Mouse (Mus musculus) yolk sac, embryonic 10.5 days (tissue): ENCODE data around the gene Wdr25.

Source experiments
- DNase-seq: peaks from one replicate; pipeline ENCODE4 v3.0.0-alpha.2; 2017; ENCODE audit warnings: low spot score

Gene Wdr25

GRCm38 (mm10) chr12:108987448-108987847 is 94.0 kb downstream of the Wdr25 start:
- DNase-seq = no peak

GRCm38 (mm10) chr12:108990425-108990824 is 97.0 kb downstream of the Wdr25 start:
- DNase-seq = peak; percentile 6

GRCm38 (mm10) chr12:108993046-108993445 is 99.6 kb downstream of the Wdr25 start:
- no peak for DNase-seq

- peak; percentile 73 for DNase-seq
These were observed 101.1 kb downstream of the Wdr25 start for GRCm38 (mm10) chr12:108994436-108995031.

- DNase-seq = no peak
These were observed 102.7 kb downstream of the Wdr25 start for GRCm38 (mm10) chr12:108995976-108996636.

DNA sequence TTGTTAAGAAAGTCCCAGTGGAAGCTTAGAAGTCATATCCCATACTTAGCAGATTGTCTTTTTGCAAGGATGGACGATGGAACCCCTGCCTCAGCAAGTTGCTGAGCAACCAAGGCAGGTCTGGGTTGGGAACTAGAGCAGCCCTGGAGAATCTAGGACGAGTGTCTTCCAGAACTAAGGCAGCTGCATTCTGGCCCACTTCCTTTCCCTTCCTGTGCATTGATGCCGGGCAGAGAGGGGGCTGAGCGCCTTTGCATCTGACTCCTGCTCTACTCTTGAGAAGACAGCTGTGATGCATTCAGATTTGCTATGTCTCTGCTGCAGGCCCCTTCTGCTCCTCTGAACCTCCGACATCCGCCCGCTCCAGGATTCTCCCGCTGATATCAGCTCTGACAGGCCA is 103.8 kb downstream of the Wdr25 start:
- no peak for DNase-seq

DNA sequence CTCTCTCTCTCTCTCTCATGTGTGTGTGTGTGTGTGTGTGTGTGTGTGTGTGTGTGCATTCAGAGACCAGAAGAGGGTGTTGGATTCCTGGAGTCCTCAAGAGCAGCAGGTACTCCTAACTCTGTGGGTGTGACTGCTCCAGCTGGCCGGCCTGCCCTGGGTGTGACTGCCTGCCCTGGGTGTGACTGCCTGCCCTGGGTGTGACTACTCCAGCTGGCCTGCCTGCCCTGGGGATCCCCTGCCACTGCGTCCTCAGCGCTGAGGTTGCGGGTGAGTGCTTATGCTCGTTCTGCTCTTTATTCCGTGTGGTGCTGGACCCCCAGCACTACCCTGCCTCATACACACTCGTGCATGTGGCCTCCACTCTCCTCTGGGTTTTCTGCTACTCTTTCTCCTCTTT is 109.5 kb downstream of the Wdr25 start:
- DNase-seq = no peak

DNA sequence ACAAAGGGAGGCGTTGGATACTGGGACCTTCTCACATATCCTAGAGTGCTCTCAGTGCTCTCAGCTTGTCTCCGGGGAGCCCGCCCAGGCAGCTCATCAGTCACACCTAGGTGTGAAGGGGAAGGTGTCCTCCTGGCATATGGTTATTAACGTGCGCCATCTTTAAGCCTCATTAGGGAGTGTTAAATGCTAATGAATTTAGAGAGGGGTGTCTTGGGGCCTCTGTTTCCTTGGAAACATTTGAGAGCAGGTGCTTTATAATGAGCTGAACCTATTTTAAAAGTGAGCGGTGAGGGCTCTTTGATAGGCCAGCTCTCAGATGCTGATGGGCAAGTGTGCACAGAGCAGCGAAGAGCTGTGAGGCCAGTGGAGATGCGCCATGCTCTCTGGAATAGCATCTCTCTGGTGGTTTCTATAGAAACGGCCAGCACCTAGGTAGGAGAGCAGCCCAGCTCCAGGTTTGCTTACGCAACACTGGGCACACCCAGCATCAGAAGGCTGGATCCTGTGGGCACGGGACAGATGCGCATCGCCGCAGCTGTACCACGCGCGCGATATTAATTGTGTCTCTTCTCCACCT is 116.7 kb downstream of the Wdr25 start:
- no peak for DNase-seq

DNA sequence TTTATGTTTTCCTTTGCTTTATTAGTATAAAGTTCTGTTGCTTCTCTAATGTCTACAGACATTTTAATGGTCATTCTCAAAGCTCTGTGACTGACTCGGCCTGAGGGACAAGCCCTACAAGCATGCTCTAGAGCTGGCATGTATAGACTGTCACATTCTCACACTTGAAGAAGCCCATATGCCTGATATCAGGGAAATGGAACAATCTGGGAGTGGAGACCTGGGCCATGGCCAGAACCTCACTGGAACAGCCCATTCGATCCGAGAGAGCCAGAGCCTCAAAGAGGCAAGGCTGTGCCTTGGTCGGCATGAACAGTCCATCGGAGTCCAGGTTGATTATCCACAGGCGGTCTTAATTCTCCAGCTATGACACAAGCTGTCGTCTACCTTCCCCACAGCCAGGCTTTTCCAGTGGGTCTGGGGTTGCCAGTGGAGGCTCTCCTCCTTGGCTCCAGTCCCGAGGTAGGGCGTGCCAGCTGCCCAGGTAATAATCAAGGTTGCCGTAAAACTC is 128.8 kb downstream of the Wdr25 start:
- no peak for DNase-seq

DNA sequence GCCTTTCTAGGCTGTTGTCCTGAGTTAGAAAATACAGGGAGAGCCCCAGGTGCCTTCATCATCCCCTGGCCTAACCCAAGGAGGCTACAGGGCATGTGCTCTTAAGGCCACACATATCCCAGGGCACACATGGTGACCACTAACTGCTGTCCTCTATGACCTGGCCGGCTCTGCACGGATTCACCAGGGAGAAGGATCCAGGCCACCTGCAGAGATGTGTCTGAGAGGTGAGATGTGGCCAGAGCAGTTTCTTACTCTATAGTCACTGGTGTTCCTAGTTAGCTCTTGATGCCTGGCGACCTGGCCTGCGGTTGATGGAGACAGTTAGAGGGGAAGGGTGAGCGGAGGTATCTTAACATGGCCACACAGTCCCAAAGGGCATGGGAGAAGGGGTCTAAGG is 129.5 kb downstream of the Wdr25 start:
- no peak for DNase-seq

DNA sequence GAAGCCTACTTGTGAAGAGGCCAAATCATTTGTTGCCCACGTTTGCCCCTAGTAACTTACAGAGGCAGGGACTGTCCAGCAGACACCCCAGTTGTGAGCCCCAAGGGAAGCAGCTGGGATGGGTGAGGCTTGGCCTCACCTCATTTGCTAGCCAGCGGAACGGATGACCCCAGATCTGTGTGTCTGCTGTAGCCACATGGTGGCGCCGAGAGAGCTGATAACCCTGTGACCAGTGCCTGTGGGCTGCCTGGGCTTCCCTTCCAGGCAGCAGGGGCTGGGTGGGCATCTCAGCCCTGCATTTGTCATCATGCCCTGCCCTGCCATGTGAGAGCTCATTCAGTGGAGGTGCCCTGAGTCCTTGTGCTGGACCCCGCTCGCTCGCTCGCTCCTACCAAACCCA is 130.3 kb downstream of the Wdr25 start:
- DNase-seq = no peak

GRCm38 (mm10) chr12:109037026-109037425 is 143.6 kb downstream of the Wdr25 start:
- no peak for DNase-seq

DNA sequence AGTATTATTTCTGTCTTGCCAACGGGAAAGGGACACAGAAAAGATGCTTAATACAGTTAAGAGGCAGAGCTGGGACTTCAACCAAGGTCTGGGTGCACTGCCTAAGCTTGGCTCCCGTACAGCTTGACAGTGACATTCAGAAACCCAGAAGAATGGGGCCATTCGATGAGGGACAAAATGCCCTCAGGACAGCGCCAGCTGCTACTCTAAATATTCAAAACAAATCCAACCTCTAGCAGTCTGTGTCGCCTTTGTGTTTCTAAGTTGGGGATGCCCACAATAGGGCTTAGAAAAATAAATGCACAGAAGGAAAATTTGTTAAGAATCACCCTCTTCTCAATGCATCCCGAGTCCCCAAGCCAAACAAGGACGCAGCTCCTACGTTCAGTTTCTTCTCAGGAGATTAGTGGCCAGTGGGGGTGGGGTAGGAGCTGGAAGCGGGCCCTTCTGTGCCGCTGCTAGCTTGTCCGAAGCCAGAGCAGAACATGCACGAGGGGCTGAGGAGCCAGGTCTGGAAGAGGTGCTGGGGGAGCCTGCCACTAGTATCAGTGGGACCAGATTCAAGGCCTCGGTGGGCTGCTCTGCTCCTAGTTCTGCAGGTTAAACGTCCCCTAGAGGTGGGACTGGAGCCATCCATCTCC is 144.9 kb downstream of the Wdr25 start:
- no peak for DNase-seq

- no peak for DNase-seq
These were observed 145.9 kb downstream of the Wdr25 start for GRCm38 (mm10) chr12:109039311-109039710.

GRCm38 (mm10) chr12:109044497-109044896 is 151.1 kb downstream of the Wdr25 start:
- DNase-seq = no peak

GRCm38 (mm10) chr12:109045581-109045980 is 152.2 kb downstream of the Wdr25 start:
- DNase-seq = no peak

- no peak for DNase-seq
These were observed 156.5 kb downstream of the Wdr25 start for GRCm38 (mm10) chr12:109049949-109050348.

DNA sequence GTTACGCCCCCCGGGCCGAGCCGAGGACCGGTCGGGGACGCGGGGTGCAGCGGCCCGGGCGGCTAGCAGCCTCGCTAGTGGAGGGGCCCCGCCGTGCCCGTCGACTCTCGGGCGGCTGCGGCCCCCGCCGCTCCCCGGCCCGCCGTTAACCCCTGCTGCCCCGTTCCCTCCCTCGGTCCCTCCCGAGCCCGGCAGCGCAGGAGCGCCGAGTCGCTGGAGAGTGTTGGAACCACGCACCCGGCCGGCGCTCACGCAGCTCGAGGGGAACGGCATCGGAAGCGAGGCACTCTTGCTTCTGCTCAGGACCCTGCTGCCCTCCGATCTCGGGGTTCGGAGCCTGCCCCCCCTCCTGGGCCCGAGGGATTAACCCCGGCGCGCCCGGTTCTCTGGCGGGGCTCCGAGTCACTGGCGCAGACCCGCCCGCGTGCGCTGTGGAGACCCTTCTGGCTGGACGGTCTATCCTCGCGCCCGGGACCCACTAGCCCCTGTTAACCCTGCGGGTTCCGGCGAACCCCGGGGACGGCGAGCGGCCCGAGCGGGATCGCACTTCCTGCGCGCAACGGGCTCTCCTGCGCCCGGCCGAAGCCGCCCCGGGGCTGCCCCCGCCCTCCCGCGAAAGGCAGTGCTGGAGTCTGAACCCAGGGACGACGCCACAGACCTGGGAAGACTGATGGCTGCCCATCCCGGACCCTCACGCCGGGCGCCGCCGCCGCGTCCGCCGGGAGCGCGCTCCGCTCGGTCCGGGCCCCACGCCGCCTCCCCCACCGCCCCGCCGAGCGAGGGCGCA is 159.8 kb downstream of the Wdr25 start:
- DNase-seq = no peak

- DNase-seq = no peak
These were observed 164.3 kb downstream of the Wdr25 start for GRCm38 (mm10) chr12:109057736-109058135.

DNA sequence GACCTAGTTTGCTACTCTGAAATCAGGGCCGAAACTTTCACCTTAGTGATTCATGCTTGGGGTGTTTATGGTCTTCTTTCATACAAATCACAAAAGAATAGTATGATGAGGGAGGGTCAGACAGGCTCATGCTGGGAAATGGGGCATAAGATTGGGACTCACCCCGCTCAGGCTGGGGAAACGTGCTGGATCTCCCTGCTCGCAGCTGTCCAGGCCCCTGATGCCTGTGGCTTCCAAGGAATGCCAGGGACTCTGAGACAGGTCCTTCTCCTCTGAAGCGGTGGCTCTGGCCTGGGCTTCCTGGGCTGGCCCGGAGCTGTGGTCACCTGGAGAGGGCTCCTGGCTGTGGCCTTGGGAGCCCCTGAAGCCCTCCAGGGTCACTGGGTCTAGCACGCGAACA is 165.2 kb downstream of the Wdr25 start:
- no peak for DNase-seq

GRCm38 (mm10) chr12:109067561-109068135 is 174.2 kb downstream of the Wdr25 start:
- peak; percentile 46 for DNase-seq

- DNase-seq = no peak
These were observed 174.8 kb downstream of the Wdr25 start, which contains the start of gene Begain for GRCm38 (mm10) chr12:109068167-109068653. Gene Begain, minus strand, starts transcription at chr12:109068217.
